8 mouse cellular contexts compared by ENCODE assay signal in the genomic region with DNA sequence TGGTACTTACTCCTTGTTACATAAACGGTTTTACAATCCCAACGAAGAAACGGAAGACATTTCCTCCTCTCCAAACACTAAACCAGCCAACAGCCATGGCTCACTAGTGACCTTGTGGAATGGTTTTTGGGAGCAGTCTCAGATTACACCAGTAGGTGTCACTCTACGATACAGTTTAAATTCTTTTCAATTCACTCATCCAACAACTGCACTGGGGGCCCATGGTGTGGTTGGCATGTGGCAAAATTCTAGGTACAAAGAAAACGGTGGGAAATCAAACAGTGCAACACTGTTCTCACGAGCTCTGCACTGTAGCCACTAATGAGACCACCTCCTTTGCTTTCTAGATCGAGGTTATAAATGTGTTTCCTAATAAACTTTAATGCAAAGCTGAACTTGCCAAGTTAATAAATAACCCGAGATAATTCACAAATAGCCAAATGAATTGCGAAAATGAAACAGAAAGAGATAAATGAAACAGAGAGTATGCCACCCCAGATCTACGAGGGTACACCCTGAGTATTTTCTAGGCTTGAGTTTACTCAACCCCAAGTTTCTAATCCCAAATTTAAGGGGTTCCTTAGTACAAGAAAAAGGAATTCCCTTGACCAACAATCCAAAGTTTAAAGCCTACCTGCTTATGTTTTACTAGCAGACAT.
DNase-seq lines count a peak whose midpoint lies in the region; ATAC-seq and TF ChIP-seq lines count a peak whose summit lies in the region.
"Had no signal": no experiment of that assay in that cellular context is flagged by ENCODE, and none has a peak within 500 bp of the region (broad histone marks: within the 10 kb centered on the region; RNA-seq: fewer than 3 reads in every experiment).

No protein-coding gene starts in this region.

- peak; percentile 83 for TF ChIP-seq CTCF in midbrain, postnatal 0 days (IDR thresholded peaks at IDR 0.05)

- peaks cover 9% of the 10 kb centered on the region for H3K36me3 ChIP-seq in midbrain, postnatal 0 days (ENCODE audit: insufficient read depth, low read length)

- H3K9me3 ChIP-seq in midbrain, postnatal 0 days (ENCODE audit: low read length): no peaks in the 10 kb centered on the region

- no peak overlapping the region for H3K9ac ChIP-seq in midbrain, postnatal 0 days (replicated peaks; ENCODE audit: low read length, poor library complexity, severe bottlenecking)

- 57% methylated on average over 10 of the region's 10 CpGs for WGBS in midbrain, postnatal 0 days

- H3K4me3 ChIP-seq in midbrain, postnatal 0 days (ENCODE audit: low read depth, low read length): no peak overlapping the region

- DNase-seq in right cerebral cortex, adult 2 months (ENCODE audit: low spot score in 2 of 2): peak; percentile 66 to 76
- no peak for DNase-seq in right cerebral cortex, postnatal 25 days
- peak; percentile 1 for DNase-seq in T-cell, adult 2 months (ENCODE audit: low spot score)
- DNase-seq in cerebellum, postnatal 36 days: peak; percentile 22 to 62
- DNase-seq in induced T-regulatory cell, adult 2 months (ENCODE audit: low read depth): peak; percentile 62
- peak; percentile 77 to 85 for DNase-seq in left cerebral cortex, postnatal 14 days (ENCODE audit: low spot score in 2 of 2)
- DNase-seq in midbrain, postnatal 0 days (ENCODE audit: low spot score): peak; percentile 85

- H3K27me3 ChIP-seq in midbrain, postnatal 0 days (ENCODE audit: insufficient read depth, low read length): no peaks in the 10 kb centered on the region

- no peak overlapping the region for H3K27ac ChIP-seq in midbrain, postnatal 0 days (ENCODE audit: low read depth, low read length)
- H3K27ac ChIP-seq: macrophage had no signal

- no peak for ATAC-seq in midbrain, postnatal 0 days (ENCODE audit: low FRiP score)

- H3K4me1 ChIP-seq in midbrain, postnatal 0 days (ENCODE audit: insufficient read depth, low read length): no peaks in the 10 kb centered on the region

- H3K4me2 ChIP-seq in midbrain, postnatal 0 days (ENCODE audit: low read depth, low read length, poor library complexity, severe bottlenecking): no peak overlapping the region

- intact Hi-C loops in left cerebral cortex, postnatal 14 days (cut with DNase I): loop anchor here (2.0 to 5.0 kb wide), 2 partner anchors 35 to 49 kb away; no protein-coding TSS in a partner anchor
